11 mouse cellular contexts compared by ENCODE assay signal in the genomic region with DNA sequence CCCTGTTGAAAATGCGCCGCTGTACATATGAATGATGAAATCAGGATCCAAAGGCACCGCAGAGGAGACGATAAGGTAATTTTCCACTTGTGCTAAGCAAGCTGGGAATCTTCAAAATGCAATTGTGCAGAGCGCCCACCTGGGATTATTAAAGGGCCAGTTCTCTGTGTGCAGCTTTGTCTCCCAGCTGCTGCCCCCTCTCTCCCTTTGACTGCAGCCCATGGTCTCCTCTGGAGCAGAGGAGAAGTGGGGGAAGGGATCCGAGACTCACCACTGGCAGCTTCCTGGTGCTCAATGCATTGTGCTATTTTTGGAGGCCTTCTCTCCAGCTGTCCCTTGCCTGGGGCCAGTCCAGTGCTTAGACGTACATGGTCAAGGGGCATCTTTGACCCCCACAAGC.
DNase-seq lines count a peak whose midpoint lies in the region; ATAC-seq and TF ChIP-seq lines count a peak whose summit lies in the region.
"Had no signal": no experiment of that assay in that cellular context is flagged by ENCODE, and none has a peak within 500 bp of the region (broad histone marks: within the 10 kb centered on the region; RNA-seq: fewer than 3 reads in every experiment).

No protein-coding gene starts in this region.

- H3K27me3 ChIP-seq in heart, embryonic 13.5 days (replicated peaks), result no peaks in the 10 kb centered on the region
- H3K27me3 ChIP-seq in forebrain, postnatal 0 days (ENCODE audit: insufficient read depth, low read length), result no peaks in the 10 kb centered on the region
- no peaks in the 10 kb centered on the region for H3K27me3 ChIP-seq in midbrain, embryonic 11.5 days (ENCODE audit: control insufficient read depth, insufficient read depth, low read length)
- no peaks in the 10 kb centered on the region for H3K27me3 ChIP-seq in liver, postnatal 0 days (ENCODE audit: insufficient read depth, low read length)

- no peak for TF ChIP-seq CTCF in forebrain, postnatal 0 days (IDR thresholded peaks at IDR 0.05; ENCODE audit: low read depth)
- TF ChIP-seq CTCF in liver, postnatal 0 days (IDR thresholded peaks at IDR 0.05; ENCODE audit: low read depth), result no peak

- 54% methylated on average over 7 of the region's 7 CpGs for WGBS in heart, embryonic 13.5 days
- 38% methylated on average over 7 of the region's 7 CpGs for WGBS in forebrain, postnatal 0 days
- WGBS in midbrain, embryonic 11.5 days, result 69% methylated on average over 7 of the region's 7 CpGs
- WGBS in liver, postnatal 0 days (ENCODE audit: insufficient replicate concordance), result 69% methylated on average over 7 of the region's 7 CpGs

- H3K9ac ChIP-seq in heart, embryonic 13.5 days, result no peak overlapping the region
- H3K9ac ChIP-seq in forebrain, postnatal 0 days, result no peak overlapping the region
- H3K9ac ChIP-seq in midbrain, embryonic 11.5 days (ENCODE audit: low read length), result no peak overlapping the region
- H3K9ac ChIP-seq in liver, postnatal 0 days (replicated peaks), result no peak overlapping the region

- H3K27ac ChIP-seq in heart, embryonic 13.5 days (replicated peaks), result peak overlapping the region; percentile 48; the same call in 1 of the 2 replicates
- H3K27ac ChIP-seq in forebrain, postnatal 0 days (ENCODE audit: low read depth, low read length), result no peak overlapping the region
- H3K27ac ChIP-seq in midbrain, embryonic 11.5 days (ENCODE audit: low read depth, low read length), result no peak overlapping the region
- H3K27ac ChIP-seq in liver, postnatal 0 days (ENCODE audit: low read depth), result no peak overlapping the region

- no peak for TF ChIP-seq EP300 in liver, postnatal 0 days (IDR thresholded peaks at IDR 0.05; ENCODE audit: low read depth)

- intact Hi-C loops in heart, postnatal 14 days (cut with DNase I), result no loop called here

- ATAC-seq in heart, embryonic 13.5 days (ENCODE audit: extremely low read depth, insufficient number of reproducible peaks, low FRiP score, low TSS enrichment), result no peak
- peak; percentile 16; the same call in 1 of the 2 replicates for ATAC-seq in forebrain, postnatal 0 days
- peak; percentile 27 for ATAC-seq in midbrain, embryonic 11.5 days (ENCODE audit: low FRiP score)
- no peak for ATAC-seq in liver, postnatal 0 days
- ATAC-seq: inflammation-experienced regulatory T-cells, adult 6 months had no signal

- no peak overlapping the region for H3K4me3 ChIP-seq in heart, embryonic 13.5 days
- H3K4me3 ChIP-seq in forebrain, postnatal 0 days (ENCODE audit: low read depth, low read length), result no peak overlapping the region
- H3K4me3 ChIP-seq in midbrain, embryonic 11.5 days (ENCODE audit: low read depth, low read length), result no peak overlapping the region
- H3K4me3 ChIP-seq in liver, postnatal 0 days (ENCODE audit: low read depth, low read length), result no peak overlapping the region

- DNase-seq in heart, postnatal 14 days, result no peak
- DNase-seq in brain, adult 2 months (ENCODE audit: low read depth, low spot score), result peak; percentile 50
- DNase-seq in forebrain, postnatal 0 days, result no peak
- peak; percentile 88 for DNase-seq in midbrain, embryonic 11.5 days (ENCODE audit: low spot score, missing footprints)
- no peak for DNase-seq in ovary, adult 18-20 months (ENCODE audit: low spot score)
- DNase-seq in liver, postnatal 0 days, result no peak
- no peak for DNase-seq in spleen, postnatal 10 days (ENCODE audit: low spot score in 2 of 2)
- DNase-seq: right cerebral cortex, postnatal 4 days; thymus, postnatal 14 days had no signal

- H3K4me2 ChIP-seq in heart, embryonic 13.5 days, result 0 out of 2 replicates have a peak overlapping the region, but pooled peaks have one; percentile 1
- no peak overlapping the region for H3K4me2 ChIP-seq in forebrain, postnatal 0 days (ENCODE audit: low read depth)
- no peak overlapping the region for H3K4me2 ChIP-seq in midbrain, embryonic 11.5 days
- H3K4me2 ChIP-seq in liver, postnatal 0 days (ENCODE audit: low read depth, low read length), result no peak overlapping the region

- no peaks in the 10 kb centered on the region for H3K36me3 ChIP-seq in heart, embryonic 13.5 days
- no peaks in the 10 kb centered on the region for H3K36me3 ChIP-seq in forebrain, postnatal 0 days (ENCODE audit: insufficient read depth)
- no peaks in the 10 kb centered on the region for H3K36me3 ChIP-seq in midbrain, embryonic 11.5 days (ENCODE audit: control insufficient read depth, insufficient read depth, low read length)
- no peaks in the 10 kb centered on the region for H3K36me3 ChIP-seq in liver, postnatal 0 days (replicated peaks; ENCODE audit: insufficient read depth, low read length)

- peaks cover 19% of the 10 kb centered on the region for H3K4me1 ChIP-seq in heart, embryonic 13.5 days
- H3K4me1 ChIP-seq in forebrain, postnatal 0 days (ENCODE audit: insufficient read depth), result 0 out of 2 replicates have a peak, but pooled peaks cover 3% of the 10 kb centered on the region
- H3K4me1 ChIP-seq in midbrain, embryonic 11.5 days (ENCODE audit: control insufficient read depth, insufficient read depth, low read length), result peaks cover 3% of the 10 kb centered on the region; the same call in 1 of the 2 replicates
- H3K4me1 ChIP-seq in liver, postnatal 0 days (ENCODE audit: insufficient read depth), result no peaks in the 10 kb centered on the region

- 0 out of 2 replicates have a peak, but pooled peaks cover 7% of the 10 kb centered on the region for H3K9me3 ChIP-seq in heart, embryonic 13.5 days
- no peaks in the 10 kb centered on the region for H3K9me3 ChIP-seq in forebrain, postnatal 0 days (ENCODE audit: low read length)
- H3K9me3 ChIP-seq in midbrain, embryonic 11.5 days (ENCODE audit: control insufficient read depth, low read length), result no peaks in the 10 kb centered on the region
- no peaks in the 10 kb centered on the region; the same call in 1 of the 2 replicates for H3K9me3 ChIP-seq in liver, postnatal 0 days (ENCODE audit: low read length)

Comparison
In these comparisons a context has a peak if more than half of its experiments do, and no peak if none do; other contexts are left out.
1. ATAC-seq: peak in forebrain, postnatal 0 days (single experiment) and midbrain, embryonic 11.5 days (single experiment); none in heart, embryonic 13.5 days (single experiment) and liver, postnatal 0 days (single experiment).
2. DNase-seq: peak in brain, adult 2 months (single experiment) and midbrain, embryonic 11.5 days (single experiment); none in heart, postnatal 14 days (0 of 2), forebrain, postnatal 0 days (single experiment), ovary, adult 18-20 months (single experiment), liver, postnatal 0 days (single experiment) and spleen, postnatal 10 days (0 of 2).